Mouse (Mus musculus): ENCODE measurements around the gene Nwd1.

Gene Nwd1

DNA sequence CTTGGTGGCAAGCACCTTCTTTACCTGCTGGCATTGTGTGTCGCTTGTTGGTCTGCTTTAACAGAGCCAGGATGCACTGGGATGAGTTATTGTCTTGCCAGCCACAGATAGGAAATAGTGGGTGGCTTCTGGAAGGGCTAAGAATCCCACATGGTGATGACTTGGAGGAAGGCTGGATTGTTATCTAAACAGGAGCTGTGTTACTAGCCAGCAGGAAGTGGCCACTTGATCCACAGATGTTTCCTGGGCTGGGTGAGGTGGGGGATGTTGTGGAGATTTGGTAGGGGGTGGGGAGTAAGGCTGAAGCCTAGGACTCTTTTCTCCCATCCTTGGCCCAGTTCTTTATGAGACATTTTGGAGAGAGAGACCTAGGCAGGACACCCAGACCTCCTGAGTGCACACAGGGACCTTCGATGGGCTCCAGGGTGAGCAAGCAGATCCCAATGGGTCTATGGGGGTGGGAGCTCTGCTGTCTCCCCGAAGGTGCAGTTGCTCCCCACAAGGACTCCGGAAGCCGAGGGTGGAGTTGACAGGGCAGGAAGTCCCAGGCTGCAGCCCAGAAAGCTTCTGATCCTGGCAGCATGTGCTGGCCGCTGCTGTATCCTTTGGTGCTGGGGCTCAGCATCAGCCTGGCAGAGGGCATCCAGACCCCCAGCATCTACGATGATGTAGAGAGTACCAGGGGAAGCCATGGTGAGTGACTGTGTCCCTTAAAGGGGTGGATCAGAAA, 115.0 kb downstream of the Nwd1 start, which contains the start of gene F2rl3:
Gene F2rl3, plus strand, starts transcription at position 559 of the 730 bp plus-strand sequence.
- no peak for DNase-seq (ENCODE audit: low read depth, low spot score)

DNA sequence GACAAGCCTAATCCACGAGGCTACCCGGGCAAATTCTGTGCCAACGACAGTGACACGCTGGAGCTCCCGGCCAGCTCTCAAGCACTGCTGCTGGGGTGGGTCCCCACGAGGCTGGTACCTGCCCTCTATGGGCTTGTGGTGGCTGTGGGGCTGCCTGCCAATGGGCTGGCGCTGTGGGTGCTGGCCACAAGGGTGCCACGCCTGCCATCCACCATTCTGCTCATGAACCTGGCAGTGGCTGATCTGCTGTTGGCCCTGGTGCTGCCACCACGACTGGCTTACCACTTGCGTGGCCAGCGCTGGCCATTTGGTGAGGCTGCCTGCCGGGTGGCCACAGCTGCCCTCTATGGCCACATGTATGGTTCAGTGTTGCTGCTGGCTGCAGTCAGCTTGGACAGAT, 115.8 kb downstream of the Nwd1 start:
- DNase-seq (ENCODE audit: low read depth, low spot score), result no peak

GRCm38 (mm10) chr8:72765696-72766095, 119.2 kb downstream of the Nwd1 start:
- no peak for DNase-seq (ENCODE audit: low read depth, low spot score)

- no peak for DNase-seq (ENCODE audit: low read depth, low spot score)
Measured at GRCm38 (mm10) chr8:72766777-72767176, 120.3 kb downstream of the Nwd1 start.
